Mouse (Mus musculus) hindbrain, embryonic 15.5 days (tissue): ENCODE measurements around the gene Agfg1. TPM values are rescaled to one million over a fixed set of nuclear protein-coding genes. Genes with fewer than 3 reads are reported as not detected.

ENCODE experiments used
- ATAC-seq: fragments of 200-750 bp; cut with Nextera tagmentation; 2 replicates; pipeline ENCODE4 v1.8.0; 2017; ENCODE audit warnings: low read depth, moderate number of reproducible peaks, moderate TSS enrichment; ENCODE audit not compliant: low FRiP score
- H3K27ac ChIP-seq: fragments of 300-500 bp; sonication (generic); replicated peaks from 2 replicates; pipeline ENCODE4 v1.5.1; 2015; ENCODE audit warnings: mild to moderate bottlenecking, inconsistent platforms
- H3K27me3 ChIP-seq: fragments of 300-500 bp; sonication (generic); 2 replicates; pipeline ENCODE4 v1.6.1; 2015; ENCODE audit warnings: control low read depth, inconsistent platforms
- H3K36me3 ChIP-seq: fragments of 300-500 bp; sonication (generic); 2 replicates; pipeline ENCODE4 v1.6.1; 2015; ENCODE audit warnings: control low read depth, inconsistent platforms
- H3K4me1 ChIP-seq: fragments of 300-500 bp; sonication (generic); replicated peaks from 2 replicates; pipeline ENCODE4 v1.6.1; 2015; ENCODE audit warnings: control low read depth, inconsistent platforms
- H3K4me2 ChIP-seq: fragments of 300-500 bp; sonication (generic); 2 replicates; pipeline ENCODE4 v1.6.1; 2015; ENCODE audit warnings: moderate library complexity, mild to moderate bottlenecking, inconsistent platforms
- H3K4me3 ChIP-seq: fragments of 300-500 bp; sonication (generic); 2 replicates; pipeline ENCODE4 v1.5.1; 2015; ENCODE audit warnings: mild to moderate bottlenecking, inconsistent platforms
- H3K9ac ChIP-seq: fragments of 300-500 bp; sonication (generic); 2 replicates; pipeline ENCODE4 v1.6.1; 2015; ENCODE audit warnings: inconsistent platforms
- H3K9me3 ChIP-seq: fragments of 300-500 bp; sonication (generic); 2 replicates; pipeline ENCODE4 v1.6.1; 2016; ENCODE audit warnings: control low read depth, inconsistent platforms
- WGBS: fragments of 180-500 bp; shearing (Covaris S2); methylation state at CpG from one replicate; pipeline ENCODE4 v1.1.7; 2015; 5-methylcytosine and 5-hydroxymethylcytosine counted together
- polyA plus RNA-seq: library from polyadenylated mRNA; unstranded; fragments of >200 nt; fragmentation: Nextera tagmentation; extraction: Ambion mirVana; gene quantifications from 2 replicates; pipeline ENCODE4 v1.2.1, GENCODE M21; 2015

Gene Agfg1
- polyA plus RNA-seq, 1 experiment from 2014 or later = 26.6 TPM

- Histone ChIP-seq H3K9me3 (no peaks in the 10 kb centered on the region), H3K4me1 (no peaks in the 10 kb centered on the region), H3K4me2 (no peak overlapping the region), H3K36me3 (no peaks in the 10 kb centered on the region), H3K9ac (no peak overlapping the region), H3K27me3 (no peaks in the 10 kb centered on the region), H3K4me3 (no peak overlapping the region), H3K27ac (no peak overlapping the region)
- WGBS = 92% methylated on average over 7 of the region's 7 CpGs
- ATAC-seq = no peak
Measured at GRCm38 (mm10) chr1:82825783-82826182, 13.5 kb upstream of the Agfg1 start.

- H3K36me3 ChIP-seq = no peaks in the 10 kb centered on the region
- H3K9me3 ChIP-seq = no peaks in the 10 kb centered on the region
- WGBS = 50% methylated on average over 5 of the region's 5 CpGs
- H3K27ac ChIP-seq = no peak overlapping the region
- no peaks in the 10 kb centered on the region for H3K4me1 ChIP-seq
- no peak overlapping the region for H3K4me3 ChIP-seq
- H3K27me3 ChIP-seq = no peaks in the 10 kb centered on the region
- no peak overlapping the region for H3K9ac ChIP-seq
- no peak overlapping the region for H3K4me2 ChIP-seq
- ATAC-seq = no peak
Measured at GRCm38 (mm10) chr1:82826911-82827310, 12.4 kb upstream of the Agfg1 start.

DNA sequence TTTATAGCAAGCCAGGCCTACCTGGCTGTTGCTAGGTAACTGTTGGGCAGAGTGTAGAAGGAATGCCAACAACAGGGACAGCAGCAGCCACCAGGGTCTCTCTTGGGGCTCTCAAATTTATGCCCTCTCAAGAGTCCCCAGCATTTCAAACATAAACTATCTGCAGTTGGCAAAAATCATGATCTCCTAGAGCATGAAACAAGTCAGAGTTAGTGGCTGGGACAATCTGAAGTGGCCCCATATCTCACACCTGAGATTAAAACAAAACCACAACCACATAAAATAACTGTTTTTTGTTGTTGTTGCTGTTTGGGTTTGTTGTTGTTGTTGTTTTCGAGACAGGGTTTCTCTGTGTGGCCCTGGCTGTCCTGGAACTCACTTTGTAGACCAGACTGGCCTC is 8.5 kb upstream of the Agfg1 start:
- WGBS = 91% methylated on average over 1 of the region's 1 CpGs
- ATAC-seq = no peak
- H3K4me3 ChIP-seq = no peak overlapping the region
- H3K27me3 ChIP-seq = no peaks in the 10 kb centered on the region
- H3K4me2 ChIP-seq = no peak overlapping the region
- H3K4me1 ChIP-seq = no peaks in the 10 kb centered on the region
- H3K9ac ChIP-seq = no peak overlapping the region
- H3K27ac ChIP-seq = no peak overlapping the region
- no peaks in the 10 kb centered on the region for H3K36me3 ChIP-seq
- H3K9me3 ChIP-seq = no peaks in the 10 kb centered on the region

DNA sequence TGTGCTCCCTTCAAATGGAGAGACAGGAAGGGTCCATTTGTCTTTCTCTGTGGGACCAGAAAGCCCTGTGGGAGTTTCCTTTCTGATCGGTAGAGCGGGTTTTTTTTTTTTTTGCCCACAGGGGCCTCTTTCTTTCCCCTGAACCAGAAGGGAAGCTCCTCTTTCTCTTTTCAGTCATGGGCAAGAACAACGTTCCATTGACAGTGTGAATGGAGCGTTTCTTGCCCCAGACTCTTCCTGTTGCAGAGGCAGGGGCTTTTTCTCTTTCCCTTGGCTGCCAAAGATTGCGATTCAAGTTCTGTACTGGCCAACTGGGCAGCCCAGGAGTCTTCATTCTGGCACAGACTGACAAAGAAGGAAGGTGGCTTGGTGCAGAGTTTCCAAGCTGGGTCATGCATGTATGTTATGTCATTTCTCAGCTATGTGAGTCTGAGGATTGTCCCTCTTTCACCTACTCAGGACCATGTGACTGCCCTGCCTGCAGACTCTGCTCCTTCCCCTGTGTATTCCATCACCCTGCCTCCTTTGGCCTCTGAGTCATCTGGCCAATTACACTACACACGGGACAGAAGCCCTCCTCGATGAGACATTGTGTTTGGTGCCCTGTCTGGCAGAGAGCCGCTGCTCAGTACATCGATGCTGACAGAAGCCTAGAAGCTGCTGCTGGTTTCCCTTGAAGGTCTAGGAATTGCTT is 7.6 kb upstream of the Agfg1 start:
- no peaks in the 10 kb centered on the region for H3K9me3 ChIP-seq
- ATAC-seq = peak; percentile 49; the same call in 1 of the 2 replicates
- no peaks in the 10 kb centered on the region for H3K27me3 ChIP-seq
- WGBS = 56% methylated on average over 9 of the region's 9 CpGs
- no peak overlapping the region for H3K4me3 ChIP-seq
- H3K4me1 ChIP-seq = no peaks in the 10 kb centered on the region
- 0 out of 2 replicates have a peak overlapping the region, but pooled peaks have one; percentile 30 for H3K27ac ChIP-seq
- no peak overlapping the region for H3K4me2 ChIP-seq
- H3K9ac ChIP-seq = no peak overlapping the region
- no peaks in the 10 kb centered on the region for H3K36me3 ChIP-seq

GRCm38 (mm10) chr1:82832495-82833021 is 6.7 kb upstream of the Agfg1 start:
- no peak overlapping the region for H3K27ac ChIP-seq
- no peak overlapping the region for H3K9ac ChIP-seq
- ATAC-seq = no peak
- H3K36me3 ChIP-seq = no peaks in the 10 kb centered on the region
- WGBS = 68% methylated on average over 11 of the region's 11 CpGs
- no peaks in the 10 kb centered on the region for H3K27me3 ChIP-seq
- H3K4me2 ChIP-seq = no peak overlapping the region
- no peaks in the 10 kb centered on the region for H3K9me3 ChIP-seq
- no peak overlapping the region for H3K4me3 ChIP-seq
- no peaks in the 10 kb centered on the region for H3K4me1 ChIP-seq

- no peak overlapping the region for H3K27ac ChIP-seq
- no peak overlapping the region for H3K9ac ChIP-seq
- ATAC-seq = no peak
- no peaks in the 10 kb centered on the region for H3K9me3 ChIP-seq
- H3K27me3 ChIP-seq = no peaks in the 10 kb centered on the region
- H3K4me3 ChIP-seq = no peak overlapping the region
- H3K4me2 ChIP-seq = no peak overlapping the region
- 91% methylated on average over 2 of the region's 2 CpGs for WGBS
- peaks cover 2% of the 10 kb centered on the region; the same call in 1 of the 2 replicates for H3K4me1 ChIP-seq
- no peaks in the 10 kb centered on the region for H3K36me3 ChIP-seq
Measured at GRCm38 (mm10) chr1:82833501-82833900, 5.8 kb upstream of the Agfg1 start.

- H3K4me2 ChIP-seq = no peak overlapping the region
- no peak overlapping the region for H3K27ac ChIP-seq
- H3K9me3 ChIP-seq = no peaks in the 10 kb centered on the region
- no peak overlapping the region for H3K9ac ChIP-seq
- no peaks in the 10 kb centered on the region for H3K36me3 ChIP-seq
- no peaks in the 10 kb centered on the region for H3K27me3 ChIP-seq
- 78% methylated on average over 8 of the region's 8 CpGs for WGBS
- no peak overlapping the region for H3K4me3 ChIP-seq
- no peak for ATAC-seq
- H3K4me1 ChIP-seq = peaks cover 5% of the 10 kb centered on the region; the same call in 1 of the 2 replicates
Measured at GRCm38 (mm10) chr1:82834572-82834971, 4.7 kb upstream of the Agfg1 start.

DNA sequence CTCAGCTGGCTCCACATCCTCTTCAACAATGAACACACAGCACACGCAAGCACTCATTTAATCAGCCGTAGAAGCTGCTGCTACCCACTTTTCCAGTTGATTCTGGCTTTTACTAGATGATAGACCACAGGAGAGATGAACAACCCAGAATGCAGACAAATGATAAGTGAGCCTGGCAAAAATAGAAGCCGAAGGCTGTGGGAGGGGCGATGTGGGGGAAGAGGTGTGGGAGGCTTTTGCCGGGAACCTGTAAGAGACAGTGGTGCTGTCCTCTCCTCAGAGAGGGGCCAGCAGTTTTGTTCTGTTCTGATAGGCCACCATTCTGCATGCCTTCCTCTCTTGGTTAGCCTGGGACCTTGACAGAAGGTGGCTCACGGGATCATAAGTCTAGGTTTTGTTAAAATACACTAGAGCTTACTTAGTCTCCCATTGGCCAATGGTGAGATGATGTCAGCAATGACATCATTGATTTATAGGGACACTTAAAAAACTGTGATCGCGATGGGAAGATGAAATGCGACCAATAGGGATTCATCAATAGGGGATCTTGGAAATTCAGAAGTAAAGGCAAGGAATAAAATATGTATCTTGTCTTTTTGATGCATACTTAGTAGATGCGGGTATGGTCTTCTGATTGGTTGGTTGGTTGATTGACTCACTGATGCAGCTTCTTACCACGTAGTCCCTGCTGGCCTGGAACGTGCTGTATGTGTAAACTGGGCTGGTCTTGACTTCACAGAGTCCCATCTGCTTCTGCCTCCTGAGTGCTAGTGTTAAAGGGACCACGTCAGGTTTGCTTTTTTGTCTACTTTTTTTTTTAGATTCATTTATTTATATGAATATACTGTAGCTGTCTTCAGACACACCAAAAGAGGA is 2.7 kb upstream of the Agfg1 start:
- no peak overlapping the region for H3K9ac ChIP-seq
- no peaks in the 10 kb centered on the region for H3K27me3 ChIP-seq
- no peak for ATAC-seq
- H3K36me3 ChIP-seq = no peaks in the 10 kb centered on the region
- H3K4me1 ChIP-seq = peaks cover 19% of the 10 kb centered on the region
- H3K9me3 ChIP-seq = no peaks in the 10 kb centered on the region
- no peak overlapping the region for H3K4me3 ChIP-seq
- 82% methylated on average over 13 of the region's 13 CpGs for WGBS
- H3K27ac ChIP-seq = no peak overlapping the region
- H3K4me2 ChIP-seq = no peak overlapping the region

DNA sequence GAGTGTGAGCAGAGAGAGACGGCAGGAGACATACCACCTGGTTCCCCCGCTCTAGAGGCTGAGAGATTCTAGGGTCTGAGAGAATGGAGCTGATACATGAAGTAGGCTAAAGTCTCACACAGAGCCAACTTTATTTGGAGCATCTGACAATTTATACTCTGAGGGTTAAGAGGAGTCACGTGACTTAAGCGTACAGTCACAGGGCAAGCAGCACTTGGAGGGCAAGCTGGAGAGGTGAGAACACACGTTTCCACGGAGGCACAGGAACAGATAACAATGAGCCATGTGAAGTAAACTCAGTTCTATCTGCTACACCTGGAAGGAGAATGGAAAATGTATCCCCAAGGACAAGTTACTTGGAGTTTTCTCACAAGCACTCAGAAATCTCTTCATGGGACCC is 1.7 kb upstream of the Agfg1 start:
- no peaks in the 10 kb centered on the region for H3K9me3 ChIP-seq
- ATAC-seq = no peak
- 83% methylated on average over 6 of the region's 6 CpGs for WGBS

GRCm38 (mm10) chr1:82838469-82839295 is 601 bp upstream of the Agfg1 start:
- peak; percentile 58 for ATAC-seq
- Histone ChIP-seq H3K36me3 (no peaks in the 10 kb centered on the region), H3K4me2 (peak overlapping the region; percentile 75), H3K9me3 (no peaks in the 10 kb centered on the region), H3K9ac (peak overlapping the region; percentile 33), H3K27ac (peak overlapping the region; percentile 90), H3K4me1 (peaks cover 32% of the 10 kb centered on the region), H3K4me3 (peak overlapping the region; percentile 91), H3K27me3 (no peaks in the 10 kb centered on the region)
- 27% methylated on average over 18 of the region's 18 CpGs for WGBS

More for the DNA sequence above, 1.7 kb upstream of the Agfg1 start:
- Histone ChIP-seq H3K4me1 (peaks cover 25% of the 10 kb centered on the region), H3K4me2 (no peak overlapping the region), H3K9ac (no peak overlapping the region), H3K36me3 (no peaks in the 10 kb centered on the region), H3K4me3 (no peak overlapping the region), H3K27me3 (no peaks in the 10 kb centered on the region), H3K27ac (no peak overlapping the region)

GRCm38 (mm10) chr1:82839614-82840421 is 535 bp downstream of the Agfg1 start:
- no peaks in the 10 kb centered on the region for H3K9me3 ChIP-seq
- H3K27ac ChIP-seq = peak overlapping the region; percentile 90
- H3K36me3 ChIP-seq = no peaks in the 10 kb centered on the region
- under 1% methylated on average over 82 of the region's 86 CpGs for WGBS
- H3K9ac ChIP-seq = peak overlapping the region; percentile 83
- peak; percentile 73 for ATAC-seq
- peak overlapping the region; percentile 91 for H3K4me3 ChIP-seq
- H3K27me3 ChIP-seq = no peaks in the 10 kb centered on the region
- peaks cover 39% of the 10 kb centered on the region for H3K4me1 ChIP-seq
- peak overlapping the region; percentile 75 for H3K4me2 ChIP-seq
